Mouse (Mus musculus): ENCODE measurements around the gene Tuba8. TPM values are rescaled to one million over a fixed set of nuclear protein-coding genes. Genes with fewer than 3 reads are reported as not detected.

Gene Tuba8
- polyA plus RNA-seq, 1 experiment from 2014 or later = 0.64 TPM

Other genes with a start within 250 kb of the Tuba8 start
- 11.0 and 13.2 TPM in 2 replicates for gene Mical3, start 79.7 kb upstream of the Tuba8 start, polyA plus RNA-seq (2015; fragmentation: Nextera tagmentation; extraction: Ambion mirVana)
- 9.4 and 10.6 TPM in 2 replicates for gene Pex26, start 27.0 kb upstream of the Tuba8 start, polyA plus RNA-seq (2015; fragmentation: Nextera tagmentation; extraction: Ambion mirVana)
- 1.8 and 2.0 TPM in 2 replicates for gene Usp18, start 35.2 kb downstream of the Tuba8 start, polyA plus RNA-seq (2015; fragmentation: Nextera tagmentation; extraction: Ambion mirVana)
- 2.0 TPM in 2 replicates for gene Slc6a13, start 89.5 kb downstream of the Tuba8 start, polyA plus RNA-seq (2015; fragmentation: Nextera tagmentation; extraction: Ambion mirVana)
- gene Slc6a12, start 132.4 kb downstream of the Tuba8 start, polyA plus RNA-seq (2015; fragmentation: Nextera tagmentation; extraction: Ambion mirVana) = not detected in 2 replicates

Measured in limb, embryonic 13.5 days (tissue).